Mouse (Mus musculus) frontal cortex, postnatal 25 days (tissue): ENCODE measurements around the gene Gchfr.
A peak's percentile ranks its signal among the peaks of the same experiment; 100 is the strongest.

Experiments
- DNase-seq, 2 experiments: peaks; one replicate each; pipeline ENCODE4 v3.0.0; 2022; ENCODE audit warnings: low spot score in 2 of 2

Gene Gchfr

DNA sequence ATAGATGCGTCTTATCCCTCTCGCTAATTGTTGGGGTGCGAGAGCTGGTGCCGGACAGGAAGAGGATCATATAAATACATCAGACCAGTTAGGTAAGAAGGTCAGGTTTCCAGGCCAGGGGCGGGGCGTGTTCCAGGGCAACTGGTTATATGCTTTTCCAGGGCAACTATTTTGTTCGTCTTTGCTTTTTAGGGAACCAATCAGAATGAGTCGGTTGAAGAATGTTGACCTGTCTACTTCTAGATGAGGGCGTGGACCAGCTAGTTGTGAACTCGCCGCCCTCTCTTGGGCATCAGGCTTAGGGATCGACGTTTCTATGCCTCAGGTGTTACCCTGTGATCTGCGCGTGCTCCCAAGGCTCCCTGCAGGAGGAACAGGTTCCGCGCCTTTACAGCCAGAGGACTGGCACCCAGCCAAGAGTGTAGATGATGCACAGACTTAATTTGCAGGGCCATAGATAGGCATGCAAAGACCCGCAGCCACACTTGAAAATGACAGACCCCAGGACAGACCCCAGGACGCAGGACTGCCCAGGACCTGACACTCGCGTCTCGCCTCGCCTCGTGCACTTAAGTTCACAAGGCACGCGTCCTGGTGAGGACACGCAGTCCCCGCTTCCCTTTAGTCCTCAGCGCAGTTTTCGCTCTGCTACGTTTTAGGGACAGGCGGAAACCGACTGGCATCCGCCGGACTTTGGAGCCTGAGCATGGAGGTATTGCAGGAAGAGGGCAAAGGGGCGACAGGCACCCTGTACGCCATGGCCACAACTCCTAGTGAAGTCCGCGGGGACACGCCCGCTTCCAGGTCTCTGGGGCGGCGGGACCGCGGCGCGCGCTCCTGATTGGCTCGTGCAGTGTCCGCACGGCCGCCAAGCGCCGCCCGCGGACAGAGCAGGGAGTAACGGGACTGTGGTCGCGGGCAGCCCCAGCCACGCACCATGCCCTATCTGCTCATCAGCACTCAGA, at the start of gene Gchfr:
Gene Gchfr (plus strand): TSS at position 873 of the 965 bp plus-strand sequence.
- DNase-seq = no peak

DNA sequence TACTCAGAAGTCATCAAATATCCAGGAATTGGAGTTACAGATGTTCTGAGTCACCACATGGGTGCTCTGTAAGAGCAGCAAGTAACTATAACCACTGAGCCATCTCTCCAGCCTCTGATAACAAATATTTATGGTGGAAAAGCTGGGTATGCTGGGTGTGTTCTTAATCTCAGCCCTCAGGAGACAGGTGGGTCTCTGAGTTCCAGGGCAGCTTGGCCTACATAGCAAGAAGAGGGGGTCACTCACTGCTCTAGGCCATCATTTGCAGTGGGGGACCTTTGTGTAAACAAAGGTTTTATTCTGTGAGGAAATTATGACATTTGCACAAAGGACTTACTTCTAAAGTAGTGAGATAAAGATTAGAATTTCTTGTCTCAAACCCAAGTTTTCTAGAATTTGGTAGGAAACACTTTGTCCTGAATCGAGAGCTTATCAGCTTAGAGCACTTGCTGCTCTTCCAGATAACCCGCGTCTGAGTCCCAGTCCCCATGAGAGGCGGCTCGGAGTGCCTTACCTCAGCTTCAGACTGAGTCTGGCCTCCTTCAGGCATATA, 31.2 kb upstream of the Gchfr start:
- no peak for DNase-seq

DNA sequence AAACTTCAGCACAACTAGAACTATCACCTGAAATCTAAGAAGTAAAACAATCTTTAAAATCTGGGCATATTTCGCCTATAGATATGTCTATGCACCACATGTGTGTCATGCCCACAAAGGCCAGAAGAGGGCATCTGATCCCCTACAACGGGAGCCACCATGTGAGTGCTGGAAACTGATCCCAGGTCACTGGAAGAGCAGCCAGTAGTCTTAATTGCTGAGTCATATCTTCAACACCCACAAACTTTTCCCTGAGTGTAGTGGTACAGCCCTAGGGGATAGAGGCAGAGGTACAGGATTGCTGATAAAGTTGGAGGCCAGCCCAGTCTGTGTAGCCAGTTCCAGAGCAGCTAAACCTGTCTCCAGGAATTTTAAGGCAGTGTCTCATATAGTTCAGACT, 22.4 kb upstream of the Gchfr start:
- DNase-seq = no peak

DNA sequence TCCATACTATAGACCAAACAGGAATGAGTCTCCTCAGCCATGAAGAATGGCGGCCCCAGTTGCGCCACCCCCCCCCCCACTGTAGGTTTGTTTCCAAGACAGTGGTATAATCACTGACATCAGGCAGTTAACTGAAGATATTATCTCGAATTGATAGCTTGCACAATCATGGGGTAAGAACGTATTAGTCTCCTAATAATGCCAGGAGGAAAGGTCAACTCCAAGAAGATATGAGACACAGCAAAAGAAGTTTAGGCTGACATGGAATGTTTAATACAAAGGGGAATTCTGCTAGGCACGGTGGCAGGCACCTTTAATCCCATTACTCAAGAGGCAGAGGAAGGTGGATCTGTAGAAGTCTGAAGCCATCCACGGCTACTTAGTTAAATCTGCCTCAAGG, 21.1 kb upstream of the Gchfr start:
- DNase-seq = no peak

DNA sequence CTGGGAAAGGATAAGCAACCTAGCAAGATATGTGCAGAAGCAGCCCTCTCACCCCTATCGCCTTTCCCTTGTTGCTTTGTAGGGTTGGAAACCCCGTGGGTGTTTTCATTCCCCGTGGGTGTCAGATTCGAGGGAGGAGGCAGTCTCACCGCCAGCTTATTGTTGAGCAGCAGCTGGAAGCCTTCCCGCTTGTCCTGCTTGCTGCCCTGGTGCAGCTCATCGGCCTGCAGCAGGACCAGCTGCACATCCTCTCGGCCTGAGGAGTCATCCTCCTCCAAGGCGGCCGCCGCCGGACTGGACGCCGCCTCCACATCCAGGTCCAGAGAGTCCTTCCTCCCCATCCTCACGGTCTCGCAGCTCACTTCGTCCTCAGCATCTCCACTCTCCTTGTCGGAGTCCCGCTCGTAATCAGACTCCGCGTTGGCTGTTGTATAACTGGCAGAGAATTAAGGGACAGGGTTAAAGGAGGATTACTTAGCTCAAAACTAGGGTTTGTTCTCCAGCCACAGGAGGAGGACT, 20.4 kb upstream of the Gchfr start:
- no peak for DNase-seq

DNA sequence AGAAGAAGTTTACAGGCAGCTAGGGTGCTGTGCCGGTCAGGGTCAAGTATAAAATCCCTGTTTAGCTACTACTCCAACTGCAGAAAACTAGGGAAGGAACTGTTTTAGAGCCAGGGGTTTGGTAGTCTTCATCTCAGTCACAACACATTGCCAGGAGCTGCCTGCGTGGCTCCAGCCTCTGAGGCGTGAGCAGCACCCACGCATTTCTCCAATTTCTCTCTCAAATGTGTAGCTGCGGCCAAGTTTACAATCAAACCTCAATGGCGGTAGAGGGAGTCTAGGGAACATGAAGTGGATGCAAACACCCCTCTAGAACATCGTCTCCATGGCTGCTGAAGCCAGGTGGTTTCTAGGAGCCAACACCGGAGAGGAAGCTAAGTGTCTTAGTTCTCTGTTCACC, 19.8 kb upstream of the Gchfr start:
- DNase-seq = no peak

DNA sequence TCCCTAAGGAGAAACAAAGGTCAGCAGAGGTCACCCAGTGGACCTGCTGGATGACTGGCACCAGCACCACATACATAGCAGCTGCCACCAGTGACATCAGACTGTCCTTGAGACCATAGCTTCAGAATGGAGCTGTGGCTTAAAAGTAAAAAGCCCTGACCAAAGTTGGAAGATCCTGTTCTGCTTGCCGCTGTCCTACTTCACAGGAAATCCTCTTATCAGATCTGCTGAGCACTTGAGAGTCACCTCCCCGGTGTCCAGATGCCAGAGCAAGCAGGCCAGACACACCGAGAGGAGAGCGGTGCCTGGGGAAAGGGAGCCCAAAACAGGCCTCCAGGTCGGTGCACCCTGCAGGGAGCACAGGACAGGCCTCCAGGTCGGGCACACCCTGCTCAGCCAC, 15.3 kb upstream of the Gchfr start:
- no peak for DNase-seq

DNA sequence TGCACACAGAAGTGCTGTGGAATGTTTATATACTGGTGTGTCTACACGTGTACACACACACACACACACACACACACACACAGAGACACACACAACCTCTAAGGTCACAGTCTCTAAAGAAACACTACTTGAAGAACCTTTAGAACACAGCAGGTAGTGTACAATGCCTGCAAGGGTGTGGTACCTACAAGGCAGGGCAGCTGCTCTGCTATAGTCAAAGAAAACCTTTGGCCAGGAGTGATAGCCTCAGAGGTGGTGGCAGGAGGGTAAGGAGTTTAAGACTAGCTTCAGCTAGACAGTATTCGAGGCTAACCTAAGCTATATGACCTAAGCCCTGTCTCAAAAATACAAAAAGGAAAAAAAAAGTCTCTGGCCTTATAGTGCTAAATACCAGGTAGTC, 12.9 kb upstream of the Gchfr start:
- no peak for DNase-seq

DNA sequence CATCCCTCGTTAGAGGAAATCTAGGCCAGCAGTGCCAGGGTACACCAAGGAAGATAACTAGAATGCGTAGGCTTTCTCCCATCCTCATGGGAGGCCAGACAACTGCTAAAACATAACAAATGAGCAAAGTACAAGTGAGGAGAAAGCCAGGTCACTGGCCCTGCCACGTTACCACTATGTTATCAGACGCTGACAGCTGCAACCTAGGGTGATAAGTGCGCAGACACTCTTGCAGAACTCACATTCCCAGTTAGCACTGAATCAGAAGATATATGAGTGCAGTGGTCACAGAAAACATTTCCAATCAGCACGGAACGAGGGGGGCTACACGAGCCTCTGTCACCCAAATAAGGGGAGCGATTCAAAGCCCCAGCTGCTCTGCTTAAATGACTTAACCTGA, 12.2 kb upstream of the Gchfr start:
- no peak for DNase-seq

DNA sequence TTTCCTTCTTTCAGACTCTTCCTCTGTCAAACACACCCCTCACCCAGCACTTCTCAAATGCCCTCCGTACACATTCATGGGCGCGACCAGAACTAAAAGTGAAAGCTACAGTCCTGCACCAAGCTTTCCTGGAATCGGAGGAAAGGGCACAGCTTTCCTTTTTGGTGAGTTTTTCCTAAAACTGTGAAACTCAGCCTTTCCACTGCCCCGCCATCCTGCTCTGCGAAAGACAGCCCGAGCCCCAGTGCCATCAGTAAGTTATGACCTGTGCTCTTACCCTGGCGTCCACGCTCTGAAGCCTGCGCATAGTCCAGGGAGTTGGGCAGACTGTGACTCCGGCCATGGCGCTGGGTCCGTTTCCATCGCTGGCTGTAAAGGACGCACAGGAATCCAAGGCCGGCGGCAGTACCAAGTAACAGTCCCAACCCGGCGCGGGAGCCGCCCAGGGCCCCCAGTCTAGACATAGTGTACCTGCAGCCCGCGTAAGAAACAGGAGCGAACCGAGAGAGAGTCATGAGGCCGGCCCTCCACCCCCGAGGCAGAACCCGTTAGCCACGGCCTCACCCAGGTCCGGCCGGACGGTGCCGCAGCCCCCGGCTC, 11.4 kb upstream of the Gchfr start:
- DNase-seq = no peak

DNA sequence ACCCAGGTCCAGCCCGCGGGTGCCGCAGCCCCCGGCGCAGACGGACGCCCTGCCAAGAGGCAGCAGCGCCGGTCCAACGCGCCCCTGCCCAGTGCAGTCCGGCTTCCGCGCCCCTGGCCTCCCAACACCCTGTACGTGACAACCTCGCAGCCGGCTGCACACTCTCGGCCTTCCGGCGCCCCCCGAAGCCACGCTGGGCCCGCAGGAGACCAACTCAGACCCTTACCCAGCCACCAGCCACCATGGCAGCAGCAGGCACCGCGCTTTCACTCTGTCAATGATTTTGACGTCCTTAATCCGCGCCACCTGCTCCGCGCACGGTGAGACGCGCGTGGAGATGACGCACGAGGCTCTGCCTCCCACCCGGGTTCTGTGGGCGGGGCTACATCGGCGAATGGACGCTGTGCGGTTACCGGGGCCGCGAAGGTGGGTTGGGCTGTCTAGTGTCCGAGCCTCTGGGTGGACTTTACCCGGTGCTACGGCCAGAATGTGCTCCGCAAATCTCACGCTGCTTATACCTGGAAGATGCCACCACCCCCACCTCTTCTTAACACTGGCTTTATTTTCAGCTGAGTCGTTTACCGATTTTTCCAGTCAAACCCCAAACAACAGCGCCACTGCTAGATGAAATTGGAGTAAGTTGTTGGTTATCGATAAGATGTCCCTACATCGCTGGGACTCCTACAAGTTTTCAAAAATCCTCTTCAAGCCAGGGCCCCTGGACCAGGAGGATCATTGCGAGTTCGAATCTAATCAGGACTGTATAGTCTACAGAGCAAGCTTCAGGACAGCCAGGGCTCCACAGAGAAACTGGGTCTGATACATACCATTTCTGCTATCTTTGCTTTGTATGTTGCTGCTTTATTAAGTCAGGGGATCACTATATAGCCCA, 10.6 kb upstream of the Gchfr start, which contains the start of gene Rmdn3:
Gene Rmdn3 (minus strand): TSS at position 354 of the 892 bp plus-strand sequence.
- peak; percentile 93 to 94 for DNase-seq

DNA sequence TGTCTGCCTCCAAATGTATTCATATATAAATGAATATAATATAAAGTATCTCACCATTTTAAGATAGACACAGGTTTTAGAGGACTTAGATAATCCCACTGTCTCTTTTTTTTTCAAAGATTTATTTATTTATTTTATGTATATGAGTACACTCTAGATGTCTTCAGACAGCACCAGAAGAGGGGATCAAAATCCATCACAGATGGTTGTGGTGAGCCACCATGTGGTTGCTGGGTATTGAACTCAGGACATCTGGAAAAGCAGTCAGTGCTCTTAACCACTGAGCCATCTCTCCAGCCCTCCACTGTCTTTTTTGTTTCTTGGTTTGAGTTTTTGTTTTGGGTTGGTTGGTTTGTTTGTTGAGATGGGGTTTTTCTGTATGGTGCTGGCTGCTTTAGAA, 9.7 kb upstream of the Gchfr start:
- DNase-seq = no peak

DNA sequence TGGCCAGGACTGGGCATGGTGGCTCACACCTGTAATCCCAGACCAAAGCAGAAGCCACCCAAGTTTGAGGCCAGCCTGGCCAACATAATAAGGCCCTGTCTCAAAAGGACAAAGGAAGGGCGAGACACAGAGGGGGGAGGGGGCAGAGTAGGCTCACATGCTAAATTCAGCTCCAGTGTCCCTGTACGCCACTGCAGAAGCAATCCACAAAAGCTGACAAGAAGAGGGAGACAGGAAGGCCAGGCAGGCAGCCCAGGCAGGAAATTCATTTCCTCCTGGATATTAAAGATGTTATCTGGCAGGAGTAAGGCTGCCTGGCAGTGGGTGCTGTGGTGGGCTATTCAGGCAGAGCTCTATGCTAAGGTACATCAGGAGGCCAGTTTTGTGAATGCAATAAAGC, 6.3 kb upstream of the Gchfr start:
- DNase-seq = no peak

DNA sequence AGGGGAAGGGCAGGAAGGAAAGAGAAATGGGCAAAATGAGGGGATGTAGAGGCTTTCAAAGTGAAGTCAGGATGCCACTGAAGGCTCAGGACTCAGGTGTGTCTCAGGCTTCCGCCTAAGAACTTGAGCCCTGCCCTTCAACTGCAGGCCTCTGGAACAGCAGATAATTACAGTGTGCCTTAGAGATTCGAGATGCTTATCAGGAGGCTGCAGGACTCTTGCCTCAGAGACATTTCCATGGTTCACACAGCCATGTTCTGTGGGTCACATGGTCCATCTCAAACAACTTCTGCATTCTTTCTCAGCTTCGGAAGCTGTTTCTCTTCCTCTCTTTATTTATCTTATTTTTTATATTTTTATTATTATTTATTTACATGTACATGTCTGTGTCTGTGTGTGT, 4.4 kb upstream of the Gchfr start:
- DNase-seq = no peak

DNA sequence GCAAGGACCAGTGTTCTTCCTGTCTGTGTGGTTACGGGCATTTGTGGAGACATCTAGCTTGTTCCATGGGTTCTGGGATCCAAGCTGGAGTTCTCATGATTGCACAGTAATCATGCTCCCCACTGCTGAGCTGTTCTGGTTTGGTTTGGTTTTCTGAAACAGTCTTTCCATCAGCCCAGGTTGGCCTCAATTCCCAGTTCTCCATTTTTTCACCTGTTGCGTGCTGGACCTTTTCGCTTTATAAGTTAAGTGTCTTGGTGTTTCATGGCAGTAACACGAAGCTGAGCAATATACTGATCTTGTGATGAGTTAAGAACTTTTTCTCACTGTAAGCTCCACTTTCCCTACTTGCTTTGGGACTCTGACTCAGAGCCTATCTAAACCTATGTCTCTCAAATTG, 3.6 kb upstream of the Gchfr start:
- DNase-seq = no peak

DNA sequence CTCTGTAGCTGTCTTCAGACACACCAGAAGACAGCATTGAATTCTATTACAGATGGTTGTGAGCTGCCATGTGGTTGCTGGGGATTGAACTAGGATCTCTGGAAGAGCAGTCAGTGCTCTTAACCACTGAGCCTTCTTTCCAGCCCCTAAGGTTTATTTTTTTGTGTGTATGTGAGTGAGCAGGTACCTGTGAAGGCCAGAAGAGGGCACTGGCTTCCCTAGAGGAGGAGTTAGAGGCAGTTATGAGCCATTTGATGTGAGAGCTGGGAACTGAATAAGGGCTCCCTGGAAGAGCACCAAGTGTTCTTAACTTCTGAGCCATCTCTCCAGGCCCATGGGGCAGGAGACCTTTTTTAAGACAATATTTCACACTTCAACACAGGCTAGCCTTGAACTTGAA, 2.2 kb upstream of the Gchfr start:
- no peak for DNase-seq

DNA sequence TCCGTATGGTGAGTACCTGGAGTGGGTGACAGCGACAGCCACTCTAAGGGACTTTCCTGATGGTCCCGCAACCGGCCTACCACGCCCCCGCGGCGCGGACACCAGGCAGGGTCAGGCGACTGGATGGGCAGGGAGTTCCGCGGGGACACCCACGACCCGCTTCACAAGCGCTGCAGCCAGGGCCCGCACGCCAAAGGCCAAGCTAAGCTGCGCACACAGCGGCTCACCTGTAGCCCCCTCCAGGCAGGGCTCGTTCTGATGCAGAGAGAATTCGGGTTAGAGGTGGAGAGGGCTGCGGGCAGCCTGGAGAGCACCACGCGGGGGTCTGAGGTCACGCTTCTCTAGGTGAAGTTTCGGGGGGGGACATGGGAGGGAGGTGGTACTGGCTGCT, 288 bp downstream of the Gchfr start:
- DNase-seq = no peak

DNA sequence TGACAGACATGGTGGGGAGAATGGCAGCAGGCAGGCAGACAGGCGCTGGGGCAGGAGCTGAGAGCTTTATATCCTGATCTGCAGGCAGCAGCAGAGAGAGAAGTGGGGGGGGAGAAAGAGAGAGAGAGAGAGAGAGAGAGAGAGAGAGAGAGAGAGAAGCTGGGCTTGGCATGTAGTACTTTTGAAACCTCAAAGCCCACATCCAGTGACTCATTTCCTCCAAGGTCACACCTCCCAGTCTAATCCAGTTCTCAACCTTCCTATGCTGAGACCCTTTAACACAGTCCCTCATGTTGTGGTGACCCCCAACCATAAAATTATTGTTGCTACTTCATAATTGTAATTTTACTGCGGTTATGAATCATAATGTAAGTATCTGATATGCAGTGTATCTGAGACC, 2.7 kb downstream of the Gchfr start:
- DNase-seq = no peak

DNA sequence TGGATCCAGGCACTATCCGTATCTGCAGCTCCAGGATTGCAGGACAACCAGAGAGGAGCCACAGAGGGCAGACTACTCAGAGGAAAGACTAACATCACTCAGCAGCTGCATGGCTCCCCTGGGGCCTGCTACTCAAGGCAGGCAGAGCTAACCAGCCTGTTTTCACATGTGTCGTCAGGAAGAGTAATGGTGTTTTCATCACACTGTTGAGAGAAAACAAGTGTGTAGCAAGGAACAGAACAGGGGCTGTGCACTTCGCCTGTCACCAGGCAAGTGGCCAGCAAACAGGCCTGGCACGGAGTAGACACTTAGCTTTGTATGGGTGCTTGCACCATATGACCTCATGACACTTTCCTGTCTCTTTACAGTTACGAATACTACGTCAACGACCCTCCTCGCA, 4.0 kb downstream of the Gchfr start:
- DNase-seq = no peak

DNA sequence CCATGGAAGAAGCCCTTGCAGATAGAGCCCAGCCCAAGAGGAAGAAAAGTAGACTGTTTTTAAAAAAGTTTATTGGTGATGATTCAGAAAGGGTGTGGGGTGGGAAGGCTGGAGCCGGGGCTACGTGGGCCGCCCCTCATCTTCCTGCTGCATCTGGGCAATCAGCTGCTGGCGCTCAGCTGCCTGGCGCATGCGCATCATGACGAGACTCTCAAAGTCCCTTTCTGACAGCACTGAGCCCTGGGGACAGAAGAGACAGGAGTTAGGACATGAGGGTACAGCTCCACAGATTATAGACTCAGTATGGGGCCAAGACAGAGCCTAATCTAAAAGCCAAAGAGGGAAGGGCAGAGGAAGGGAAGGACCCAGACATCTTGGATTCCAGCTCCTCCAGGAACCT, 4.9 kb downstream of the Gchfr start:
- no peak for DNase-seq

DNA sequence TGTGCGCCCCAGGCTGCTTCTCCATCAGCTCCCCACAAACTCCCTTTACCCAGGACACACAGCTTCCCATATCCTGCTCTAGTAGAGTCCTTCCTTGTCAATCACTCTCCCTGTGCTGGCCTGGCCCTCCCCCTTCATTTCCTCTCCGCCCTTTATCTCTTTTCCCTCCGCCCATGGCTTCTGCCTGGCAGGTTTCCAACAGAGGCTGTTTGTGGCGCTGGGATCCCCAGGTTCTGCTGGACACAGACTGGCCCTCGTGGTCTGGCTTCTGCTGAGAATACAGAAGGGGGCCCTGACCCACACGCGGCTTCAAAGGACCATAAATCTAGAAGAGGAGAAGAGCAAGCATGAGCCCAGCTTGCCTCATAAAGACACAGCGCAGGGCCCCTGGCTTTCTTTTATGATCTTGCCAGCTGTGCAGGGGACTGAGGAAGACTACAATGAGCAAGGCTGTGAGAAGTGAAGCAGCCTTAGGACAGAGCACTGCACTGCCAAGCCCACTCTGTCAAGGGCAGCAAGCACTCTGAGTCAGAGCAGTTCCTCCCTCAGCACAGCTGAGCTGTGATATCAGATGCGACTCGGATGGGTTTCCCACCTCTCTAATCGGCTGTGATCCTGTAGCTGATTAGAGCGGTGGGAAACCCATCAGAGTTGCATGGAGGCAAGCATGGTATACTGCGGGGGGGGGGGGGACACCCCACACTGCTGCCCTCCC, 5.4 kb downstream of the Gchfr start:
- no peak for DNase-seq
